Mouse (Mus musculus) layer of hippocampus, adult 6 months (tissue): ENCODE measurements around the gene Slc22a26. TPM values are rescaled to one million over a fixed set of nuclear protein-coding genes. Genes with fewer than 3 reads are reported as not detected.

ENCODE experiments used
- long read RNA-seq, 2 experiments: library from polyadenylated mRNA; unstranded; transcript quantifications; one replicate each; pipeline ENCODE4 v2.0.0; 2019 to 2020
- polyA plus RNA-seq: library from polyadenylated mRNA; unstranded; fragments of <200 nt; fragmentation: Nextera tagmentation; gene quantifications from 2 replicates; pipeline ENCODE4 v1.2.3, GENCODE M21; 2021

Slc22a26 gene
- not detected in 2 replicates for polyA plus RNA-seq
- long read RNA-seq, experiment 1, result 0 reads
- long read RNA-seq, experiment 2, result 0 reads

GRCm38 (mm10) chr19:7802571-7802970 lies at the start of gene Slc22a26:
Slc22a26 (minus strand) TSS chr19:7802667.

Other genes starting within 250 kb of the Slc22a26 start
- 20.5 and 27.7 TPM in 2 replicates for gene Pla2g16, start 245.2 kb downstream of the Slc22a26 start, polyA plus RNA-seq
- not detected in 2 replicates for gene Lgals12, start 195.5 kb downstream of the Slc22a26 start, polyA plus RNA-seq
- not detected in 2 replicates for gene Hrasls5, start 190.1 kb downstream of the Slc22a26 start, polyA plus RNA-seq
- gene Slc22a19, start 91.4 kb downstream of the Slc22a26 start, polyA plus RNA-seq, result not detected in 2 replicates
- gene Slc22a27, start 163.4 kb upstream of the Slc22a26 start, polyA plus RNA-seq, result not detected in 2 replicates